Mouse (Mus musculus): ENCODE measurements around the gene Gpr146. TPM values are rescaled to one million over a fixed set of nuclear protein-coding genes. Genes with fewer than 3 reads are reported as not detected.
A peak's percentile ranks its signal among the peaks of the same experiment; 100 is the strongest.

Gene Gpr146
- polyA plus RNA-seq, 1 experiment from 2014 or later = 3.1 TPM

GRCm38 (mm10) chr5:139364911-139365571 lies 12.5 kb upstream of the Gpr146 start:
- H3K9me3 ChIP-seq (ENCODE audit: control insufficient read depth, low read length) = no peaks in the 10 kb centered on the region
- peaks cover 12% of the 10 kb centered on the region for H3K4me1 ChIP-seq (ENCODE audit: control insufficient read depth, insufficient read depth, low read length)
- 24% methylated on average over 5 of the region's 5 CpGs for WGBS
- H3K36me3 ChIP-seq (ENCODE audit: control insufficient read depth, insufficient read depth, low read length) = peaks cover 4% of the 10 kb centered on the region; the same call in 1 of the 2 replicates
- ATAC-seq (ENCODE audit: low FRiP score, low TSS enrichment) = no peak
- H3K27ac ChIP-seq (ENCODE audit: low read depth, low read length) = no peak overlapping the region; the same call in 1 of the 2 replicates
- H3K4me2 ChIP-seq (replicated peaks; ENCODE audit: low read depth, low read length) = no peak overlapping the region
- no peak overlapping the region for H3K4me3 ChIP-seq (ENCODE audit: low read length)
- H3K27me3 ChIP-seq (ENCODE audit: control insufficient read depth, insufficient read depth, low read length) = no peaks in the 10 kb centered on the region
- H3K9ac ChIP-seq (ENCODE audit: low read depth, low read length) = 0 out of 2 replicates have a peak overlapping the region, but pooled peaks have one; percentile 32

- peaks cover 4% of the 10 kb centered on the region; the same call in 1 of the 2 replicates for H3K36me3 ChIP-seq (ENCODE audit: control insufficient read depth, insufficient read depth, low read length)
- H3K4me1 ChIP-seq (ENCODE audit: control insufficient read depth, insufficient read depth, low read length) = peaks cover 15% of the 10 kb centered on the region
- H3K27ac ChIP-seq (ENCODE audit: low read depth, low read length) = no peak overlapping the region
- no peaks in the 10 kb centered on the region for H3K9me3 ChIP-seq (ENCODE audit: control insufficient read depth, low read length)
- H3K4me2 ChIP-seq (replicated peaks; ENCODE audit: low read depth, low read length) = no peak overlapping the region
- WGBS = 95% methylated on average over 1 of the region's 1 CpGs
- H3K27me3 ChIP-seq (ENCODE audit: control insufficient read depth, insufficient read depth, low read length) = no peaks in the 10 kb centered on the region
- no peak for ATAC-seq (ENCODE audit: low FRiP score, low TSS enrichment)
- no peak overlapping the region for H3K4me3 ChIP-seq (ENCODE audit: low read length)
- no peak overlapping the region for H3K9ac ChIP-seq (ENCODE audit: low read depth, low read length)
Observed at GRCm38 (mm10) chr5:139365827-139366226, 11.7 kb upstream of the Gpr146 start.

GRCm38 (mm10) chr5:139366484-139366883 lies 11.0 kb upstream of the Gpr146 start:
- no peaks in the 10 kb centered on the region for H3K27me3 ChIP-seq (ENCODE audit: control insufficient read depth, insufficient read depth, low read length)
- H3K9me3 ChIP-seq (ENCODE audit: control insufficient read depth, low read length) = no peaks in the 10 kb centered on the region
- H3K4me2 ChIP-seq (replicated peaks; ENCODE audit: low read depth, low read length) = no peak overlapping the region
- 84% methylated on average over 11 of the region's 11 CpGs for WGBS
- peaks cover 22% of the 10 kb centered on the region for H3K4me1 ChIP-seq (ENCODE audit: control insufficient read depth, insufficient read depth, low read length)
- no peak overlapping the region for H3K4me3 ChIP-seq (ENCODE audit: low read length)
- no peak overlapping the region for H3K9ac ChIP-seq (ENCODE audit: low read depth, low read length)
- no peak overlapping the region for H3K27ac ChIP-seq (ENCODE audit: low read depth, low read length)
- no peak for ATAC-seq (ENCODE audit: low FRiP score, low TSS enrichment)
- peaks cover 4% of the 10 kb centered on the region; the same call in 1 of the 2 replicates for H3K36me3 ChIP-seq (ENCODE audit: control insufficient read depth, insufficient read depth, low read length)

- Histone ChIP-seq H3K4me1 (ENCODE audit: control insufficient read depth, insufficient read depth, low read length) (peaks cover 30% of the 10 kb centered on the region), H3K9me3 (ENCODE audit: control insufficient read depth, low read length) (no peaks in the 10 kb centered on the region)
Observed at GRCm38 (mm10) chr5:139367884-139368458, 9.5 kb upstream of the Gpr146 start.

GRCm38 (mm10) chr5:139368638-139369320 lies 8.7 kb upstream of the Gpr146 start:
- no peak overlapping the region for H3K4me3 ChIP-seq (ENCODE audit: low read length)
- H3K36me3 ChIP-seq (ENCODE audit: control insufficient read depth, insufficient read depth, low read length) = no peaks in the 10 kb centered on the region
- H3K4me1 ChIP-seq (ENCODE audit: control insufficient read depth, insufficient read depth, low read length) = peaks cover 30% of the 10 kb centered on the region
- H3K9me3 ChIP-seq (ENCODE audit: control insufficient read depth, low read length) = no peaks in the 10 kb centered on the region
- ATAC-seq (ENCODE audit: low FRiP score, low TSS enrichment) = no peak
- H3K9ac ChIP-seq (ENCODE audit: low read depth, low read length) = no peak overlapping the region
- no peaks in the 10 kb centered on the region for H3K27me3 ChIP-seq (ENCODE audit: control insufficient read depth, insufficient read depth, low read length)
- no peak overlapping the region for H3K4me2 ChIP-seq (replicated peaks; ENCODE audit: low read depth, low read length)
- 74% methylated on average over 11 of the region's 11 CpGs for WGBS
- no peak overlapping the region for H3K27ac ChIP-seq (ENCODE audit: low read depth, low read length)

More at GRCm38 (mm10) chr5:139367884-139368458, 9.5 kb upstream of the Gpr146 start:
- Histone ChIP-seq H3K27me3 (ENCODE audit: control insufficient read depth, insufficient read depth, low read length) (no peaks in the 10 kb centered on the region), H3K4me2 (replicated peaks; ENCODE audit: low read depth, low read length) (no peak overlapping the region), H3K4me3 (ENCODE audit: low read length) (no peak overlapping the region), H3K9ac (ENCODE audit: low read depth, low read length) (no peak overlapping the region), H3K36me3 (ENCODE audit: control insufficient read depth, insufficient read depth, low read length) (0 out of 2 replicates have a peak, but pooled peaks cover under 1% of the 10 kb centered on the region), H3K27ac (ENCODE audit: low read depth, low read length) (no peak overlapping the region)
- WGBS = 92% methylated on average over 4 of the region's 4 CpGs
- no peak for ATAC-seq (ENCODE audit: low FRiP score, low TSS enrichment)

GRCm38 (mm10) chr5:139370336-139370735 lies 7.2 kb upstream of the Gpr146 start:
- Histone ChIP-seq H3K27ac (ENCODE audit: low read depth, low read length) (no peak overlapping the region), H3K4me1 (ENCODE audit: control insufficient read depth, insufficient read depth, low read length) (peaks cover 19% of the 10 kb centered on the region), H3K4me2 (replicated peaks; ENCODE audit: low read depth, low read length) (no peak overlapping the region), H3K4me3 (ENCODE audit: low read length) (no peak overlapping the region), H3K9ac (ENCODE audit: low read depth, low read length) (no peak overlapping the region), H3K9me3 (ENCODE audit: control insufficient read depth, low read length) (no peaks in the 10 kb centered on the region), H3K27me3 (ENCODE audit: control insufficient read depth, insufficient read depth, low read length) (no peaks in the 10 kb centered on the region), H3K36me3 (ENCODE audit: control insufficient read depth, insufficient read depth, low read length) (no peaks in the 10 kb centered on the region)
- 86% methylated on average over 6 of the region's 6 CpGs for WGBS
- no peak for ATAC-seq (ENCODE audit: low FRiP score, low TSS enrichment)

GRCm38 (mm10) chr5:139371118-139371517 lies 6.4 kb upstream of the Gpr146 start:
- ATAC-seq (ENCODE audit: low FRiP score, low TSS enrichment) = no peak
- Histone ChIP-seq H3K27ac (ENCODE audit: low read depth, low read length) (peak overlapping the region; percentile 82; the same call in 1 of the 2 replicates), H3K4me1 (ENCODE audit: control insufficient read depth, insufficient read depth, low read length) (peaks cover 18% of the 10 kb centered on the region)

GRCm38 (mm10) chr5:139371631-139372401 lies 5.7 kb upstream of the Gpr146 start:
- Histone ChIP-seq H3K4me2 (replicated peaks; ENCODE audit: low read depth, low read length) (peak overlapping the region; percentile 89), H3K36me3 (ENCODE audit: control insufficient read depth, insufficient read depth, low read length) (no peaks in the 10 kb centered on the region), H3K27ac (ENCODE audit: low read depth, low read length) (peak overlapping the region; percentile 82), H3K9me3 (ENCODE audit: control insufficient read depth, low read length) (no peaks in the 10 kb centered on the region), H3K4me1 (ENCODE audit: control insufficient read depth, insufficient read depth, low read length) (peaks cover 19% of the 10 kb centered on the region), H3K4me3 (ENCODE audit: low read length) (peak overlapping the region; percentile 53), H3K27me3 (ENCODE audit: control insufficient read depth, insufficient read depth, low read length) (no peaks in the 10 kb centered on the region), H3K9ac (ENCODE audit: low read depth, low read length) (peak overlapping the region; percentile 86)
- WGBS = 1% methylated on average over 39 of the region's 39 CpGs
- peak; percentile 92 for ATAC-seq (ENCODE audit: low FRiP score, low TSS enrichment)

More at GRCm38 (mm10) chr5:139371118-139371517, 6.4 kb upstream of the Gpr146 start:
- H3K4me3 ChIP-seq (ENCODE audit: low read length) = peak overlapping the region; percentile 53; the same call in 1 of the 2 replicates
- 49% methylated on average over 5 of the region's 5 CpGs for WGBS
- peak overlapping the region; percentile 86 for H3K9ac ChIP-seq (ENCODE audit: low read depth, low read length)
- peak overlapping the region; percentile 89 for H3K4me2 ChIP-seq (replicated peaks; ENCODE audit: low read depth, low read length)
- H3K27me3 ChIP-seq (ENCODE audit: control insufficient read depth, insufficient read depth, low read length) = no peaks in the 10 kb centered on the region
- H3K9me3 ChIP-seq (ENCODE audit: control insufficient read depth, low read length) = no peaks in the 10 kb centered on the region
- no peaks in the 10 kb centered on the region for H3K36me3 ChIP-seq (ENCODE audit: control insufficient read depth, insufficient read depth, low read length)

Measured in kidney, embryonic 14.5 days (tissue).